Mouse (Mus musculus) ES-Bruce4 (cell line): ENCODE measurements around the gene Tomm5.

Experiments used
- CTCF ChIP-seq: IDR thresholded peaks from one replicate; pipeline ENCODE4 v1.8.1; 2011; ENCODE audit warnings: low read depth, low read length
- EP300 ChIP-seq: IDR thresholded peaks from 2 replicates; pipeline ENCODE4 v1.6.1; 2011; ENCODE audit warnings: low read depth, low read length; ENCODE audit not compliant: insufficient read depth
- POLR2A ChIP-seq: IDR thresholded peaks from one replicate; pipeline ENCODE4 v1.8.1; 2011; ENCODE audit warnings: low read length; ENCODE audit not compliant: insufficient read depth

GRCm38 (mm10) chr4:45072261-45072973 lies 35.5 kb downstream of the Tomm5 start:
- TF ChIP-seq EP300 (no peak), CTCF (no peak), POLR2A (no peak)
